Mouse (Mus musculus) v-Abl transformed pro-B cells (cell line): ENCODE measurements around the gene Fadd.

Source experiments
- in situ Hi-C, 2 experiments: fragments of 400-800 bp; cut with MboI; formaldehyde crosslinking; loops; one replicate each; pipeline ENCODE4 v1.15.1; 2025; ENCODE audit not compliant: unreplicated experiment in 2 of 2

Fadd gene

DNA sequence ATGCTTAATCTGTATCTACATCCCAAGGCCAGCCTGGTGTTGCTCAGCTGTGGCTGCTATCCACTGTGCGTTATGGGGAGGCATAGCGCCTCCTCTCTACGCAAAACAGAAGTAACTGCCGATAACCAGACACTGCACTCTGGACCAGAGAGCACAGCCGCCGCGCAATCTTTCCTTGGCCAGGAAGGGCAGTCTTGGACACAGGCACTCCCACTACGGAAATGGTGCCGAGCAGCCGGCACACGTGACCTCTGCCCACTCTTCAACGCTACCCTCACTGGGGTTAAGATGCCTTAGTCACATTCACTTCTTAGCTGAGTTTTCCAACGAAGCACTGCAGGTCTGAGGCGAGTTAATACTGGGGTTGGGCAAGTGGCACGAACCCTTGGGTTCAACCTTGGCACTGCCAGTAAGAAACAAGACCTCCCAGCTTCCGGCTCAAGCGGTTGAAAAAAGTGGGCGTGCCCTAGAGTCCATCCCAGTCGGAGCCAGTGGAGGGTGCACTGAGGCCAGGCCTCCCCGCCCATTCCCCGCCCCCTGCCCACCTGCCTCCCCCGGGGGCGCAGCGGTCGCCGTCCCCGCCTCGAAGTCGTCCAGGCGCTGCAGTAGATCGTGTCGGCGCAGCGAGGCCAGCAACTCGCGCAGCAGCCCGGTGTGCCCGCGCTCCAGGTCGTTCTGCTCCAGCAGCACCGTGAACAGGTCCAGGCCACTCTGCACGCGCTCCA, 542 bp downstream of the Fadd start:
- in situ Hi-C loops = loop anchor here (5.0 to 25.0 kb wide), 8 partner anchors 196 to 747 kb away; partner anchors contain the start of gene LTO1 (in 1 of the 2)

DNA sequence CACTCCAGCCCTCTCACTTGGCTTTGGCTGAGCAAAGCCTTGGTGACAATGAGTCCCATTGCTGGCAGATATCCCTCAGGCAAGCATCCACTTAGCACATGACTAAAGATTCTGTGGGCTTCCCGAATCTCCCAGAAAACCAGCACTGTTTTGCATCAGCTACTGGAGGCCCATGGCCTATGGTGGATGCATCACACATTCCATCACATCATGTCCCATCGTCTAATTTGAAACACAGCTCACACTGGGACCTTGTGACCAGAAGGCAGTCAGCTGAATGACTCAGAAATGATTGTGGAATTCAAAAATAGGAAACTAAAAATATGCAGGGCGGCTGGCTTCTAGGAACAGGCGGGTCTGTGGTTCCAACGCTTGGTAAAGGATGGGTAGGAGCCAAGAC, 4.4 kb downstream of the Fadd start:
- in situ Hi-C loops = loop anchor here in 1 of 2 experiments (25.0 kb wide), 1 partner anchor 491 kb away; no protein-coding TSS in a partner anchor

DNA sequence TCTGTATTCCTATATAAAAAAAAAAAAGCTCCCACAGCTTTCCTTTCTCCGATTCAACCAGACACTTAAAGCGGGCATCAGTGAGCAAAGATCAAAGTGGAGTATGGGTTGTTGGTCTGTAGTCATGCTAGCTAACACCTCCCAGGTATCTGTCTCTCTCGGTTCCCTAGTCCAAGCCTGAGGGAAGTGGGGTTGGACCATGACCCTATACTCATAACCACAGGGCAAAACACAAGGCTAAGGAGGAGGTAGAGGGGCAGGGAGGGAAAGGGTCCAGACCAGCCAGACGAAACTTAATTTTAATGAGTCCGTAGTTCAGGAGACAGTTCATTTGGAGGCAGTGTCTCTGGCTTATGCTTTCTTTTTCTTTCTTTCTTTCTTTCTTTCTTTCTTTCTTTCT, 10.0 kb downstream of the Fadd start:
- in situ Hi-C loops = loop anchor here (25.0 kb wide), 1 partner anchor 1510 kb away; the partner anchor contains the start of genes Cd81 (in 2 of the 2) and Tssc4 (in 2 of the 2)

DNA sequence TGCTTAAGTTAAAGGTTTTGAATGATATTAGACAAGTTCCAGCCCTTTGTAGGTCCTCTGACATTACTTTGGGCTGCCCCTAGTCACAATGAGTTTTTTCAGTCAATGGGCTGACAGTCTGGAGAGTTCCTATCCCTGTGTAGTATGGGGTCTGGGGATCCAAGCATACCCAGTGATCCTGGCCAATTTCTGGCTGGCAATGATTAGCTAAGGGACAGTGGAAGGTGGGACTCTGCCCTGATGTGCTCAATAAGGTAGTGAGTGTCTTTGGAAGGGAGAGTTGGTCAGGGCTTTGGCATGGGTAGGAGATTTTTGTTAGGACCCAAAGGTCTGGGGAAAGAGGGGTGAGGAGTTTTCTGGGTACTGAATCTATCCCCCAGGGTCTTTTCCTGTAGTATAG, 10.7 kb downstream of the Fadd start:
- in situ Hi-C loops = loop anchor here (25.0 kb wide), 1 partner anchor 1509 kb away; the partner anchor contains the start of genes Cd81 (in 2 of the 2) and Tssc4 (in 2 of the 2)

DNA sequence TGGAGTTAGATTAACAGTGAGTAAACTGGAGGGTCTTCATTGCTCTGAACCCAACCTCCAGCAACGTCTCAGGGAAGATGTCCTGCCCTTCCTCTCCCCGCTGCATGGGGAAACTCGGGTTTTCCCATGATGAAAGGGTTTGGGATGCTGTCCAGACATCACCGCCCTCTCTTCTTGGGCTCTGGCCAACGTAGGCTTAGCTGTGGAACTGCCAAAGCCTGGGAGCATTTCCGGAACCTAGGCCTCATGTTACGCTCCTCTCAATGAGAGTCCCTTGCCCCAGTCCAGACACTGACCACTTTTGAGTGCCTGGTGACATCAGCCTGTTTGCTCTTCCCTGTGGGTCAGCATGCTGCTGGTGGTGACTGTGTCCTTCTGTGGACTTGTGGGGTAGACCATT, 12.8 kb downstream of the Fadd start:
- in situ Hi-C loops = loop anchor here (25.0 kb wide), 1 partner anchor 1507 kb away; the partner anchor contains the start of genes Cd81 (in 2 of the 2) and Tssc4 (in 2 of the 2)

DNA sequence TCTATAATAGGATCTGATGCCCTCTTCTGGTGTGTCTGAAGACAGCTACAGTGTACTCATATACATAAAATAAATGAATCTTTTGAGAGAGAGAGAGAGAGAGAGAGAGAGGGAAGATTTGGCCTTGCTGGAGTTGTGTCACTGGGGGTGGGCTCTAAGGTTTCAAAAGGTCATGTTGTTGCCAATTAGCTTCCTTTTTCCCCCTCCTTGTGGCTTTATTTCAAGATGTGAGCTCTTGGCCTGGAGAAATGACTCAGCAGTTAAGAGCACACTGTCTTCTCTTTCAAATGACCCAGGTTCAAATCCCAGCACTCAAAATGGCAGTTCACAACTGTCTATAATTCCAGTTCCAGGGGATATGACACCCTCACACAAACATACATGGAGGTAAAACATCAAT, 14.2 kb downstream of the Fadd start:
- in situ Hi-C loops = loop anchor here (25.0 kb wide), 1 partner anchor 1506 kb away; the partner anchor contains the start of genes Cd81 (in 2 of the 2) and Tssc4 (in 2 of the 2)

DNA sequence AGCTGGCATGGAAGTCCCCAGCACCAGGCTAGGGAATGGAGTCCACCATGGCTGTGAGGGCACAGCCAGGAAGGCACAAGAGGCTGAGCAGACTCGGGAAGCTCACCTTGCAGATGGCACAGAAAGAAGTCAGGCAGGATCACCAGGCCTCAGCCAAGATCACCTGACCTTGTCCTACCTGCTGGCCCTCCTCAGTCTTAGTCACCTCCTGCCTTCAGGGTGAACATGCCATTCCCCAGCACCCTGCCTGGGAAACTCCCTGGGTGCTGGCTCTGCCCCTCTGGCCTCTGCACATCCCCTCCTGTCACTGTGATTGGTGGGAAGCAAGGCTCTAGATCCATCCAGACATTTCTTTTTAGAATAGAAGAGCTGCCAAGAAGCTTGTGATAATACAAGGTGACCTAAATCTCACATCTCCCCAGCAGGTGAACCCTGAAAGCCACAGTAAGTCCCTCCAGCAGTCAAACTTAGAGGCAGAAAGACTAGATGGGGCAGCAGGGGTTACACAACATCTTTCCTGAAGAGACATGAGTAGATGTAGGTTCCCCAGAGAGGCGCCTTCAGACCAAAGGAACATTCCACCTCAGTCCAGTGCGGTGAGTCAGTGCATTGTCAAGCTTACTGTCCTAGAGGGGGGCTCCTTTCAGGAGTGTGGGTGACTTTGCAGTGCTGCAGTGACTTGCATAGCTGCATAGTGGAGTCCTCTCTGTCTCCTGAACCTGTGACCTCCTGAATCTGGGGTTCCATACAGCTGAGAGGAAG, 15.2 kb downstream of the Fadd start:
- in situ Hi-C loops = loop anchor here (25.0 kb wide), 1 partner anchor 1505 kb away; the partner anchor contains the start of genes Cd81 (in 2 of the 2) and Tssc4 (in 2 of the 2)

DNA sequence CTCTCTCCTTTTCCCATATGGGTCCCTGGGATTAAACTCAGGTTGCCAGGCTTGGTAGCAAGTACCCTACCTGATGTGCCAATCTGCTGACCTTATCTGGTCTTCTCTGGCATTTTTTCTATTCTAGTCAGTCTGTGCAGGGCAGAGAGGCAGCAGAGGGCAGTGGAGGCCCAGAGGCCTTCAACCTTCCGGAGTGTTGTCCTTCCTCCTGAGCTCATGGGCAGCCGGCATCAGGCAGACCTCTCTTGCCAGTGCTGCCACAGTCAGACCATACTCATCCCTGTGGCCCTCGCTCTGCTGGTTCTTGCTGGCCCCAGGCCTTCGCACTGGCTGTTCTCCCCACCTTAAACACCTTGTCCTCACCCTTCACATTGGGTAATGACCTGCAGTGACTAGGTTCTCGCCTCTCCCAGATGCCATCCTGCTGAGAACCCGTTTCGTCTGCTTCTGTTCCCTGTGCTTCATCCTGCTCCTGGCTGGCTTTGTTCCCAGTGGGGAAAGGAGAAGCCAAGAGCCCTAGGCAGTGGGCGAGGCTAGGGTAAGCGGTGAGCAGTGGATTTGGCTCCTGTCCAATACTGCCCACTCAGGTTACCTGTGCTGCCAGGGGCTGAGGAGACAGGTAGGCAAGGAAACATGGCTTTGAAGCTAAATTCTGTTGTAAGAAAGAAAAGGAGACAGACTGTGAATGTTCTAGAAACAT, 18.7 kb downstream of the Fadd start:
- in situ Hi-C loops = loop anchor here (25.0 kb wide), 1 partner anchor 1501 kb away; the partner anchor contains the start of genes Cd81 (in 2 of the 2) and Tssc4 (in 2 of the 2)

DNA sequence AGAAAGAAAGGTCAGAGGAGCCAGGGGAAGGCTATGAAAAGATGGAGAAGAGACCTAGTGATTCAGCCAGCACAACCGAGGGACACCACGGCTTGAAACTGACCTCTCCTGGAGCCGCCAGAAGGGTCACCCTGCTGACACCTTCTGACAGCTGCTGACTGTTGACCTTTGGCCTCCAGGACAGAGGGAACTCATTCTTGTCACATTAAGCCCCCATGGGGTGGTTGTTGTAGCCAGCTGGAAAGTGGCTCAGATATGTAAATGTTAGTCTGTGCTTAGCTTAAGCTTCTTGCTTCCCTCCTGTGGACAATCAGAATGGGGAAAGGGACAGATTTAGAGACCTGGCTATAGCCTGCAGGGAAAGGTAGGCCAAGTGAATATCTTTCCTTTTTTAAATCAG, 20.2 kb downstream of the Fadd start:
- in situ Hi-C loops = loop anchor here (25.0 kb wide), 1 partner anchor 1500 kb away; the partner anchor contains the start of genes Cd81 (in 2 of the 2) and Tssc4 (in 2 of the 2)

DNA sequence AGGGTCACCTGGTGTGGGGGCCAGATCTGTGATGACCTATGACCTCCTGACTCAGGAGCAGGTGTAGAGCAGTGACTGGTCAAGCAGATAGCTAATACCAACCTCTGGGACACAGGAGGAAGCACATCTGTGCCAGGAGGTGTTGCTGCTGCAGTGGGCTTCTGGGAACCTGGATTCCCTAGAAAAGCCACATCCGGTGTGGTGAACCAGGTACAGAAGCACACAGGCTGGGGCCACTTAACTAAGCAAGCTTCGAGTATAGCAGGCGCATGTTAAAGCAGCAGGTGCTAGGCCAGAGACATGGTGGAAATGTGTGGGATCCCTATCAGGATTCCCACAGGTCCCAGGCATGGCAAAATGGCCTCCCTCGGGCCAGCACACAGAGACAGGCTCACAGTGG, 21.7 kb downstream of the Fadd start:
- in situ Hi-C loops = loop anchor here (25.0 kb wide), 1 partner anchor 1498 kb away; the partner anchor contains the start of genes Cd81 (in 2 of the 2) and Tssc4 (in 2 of the 2)

DNA sequence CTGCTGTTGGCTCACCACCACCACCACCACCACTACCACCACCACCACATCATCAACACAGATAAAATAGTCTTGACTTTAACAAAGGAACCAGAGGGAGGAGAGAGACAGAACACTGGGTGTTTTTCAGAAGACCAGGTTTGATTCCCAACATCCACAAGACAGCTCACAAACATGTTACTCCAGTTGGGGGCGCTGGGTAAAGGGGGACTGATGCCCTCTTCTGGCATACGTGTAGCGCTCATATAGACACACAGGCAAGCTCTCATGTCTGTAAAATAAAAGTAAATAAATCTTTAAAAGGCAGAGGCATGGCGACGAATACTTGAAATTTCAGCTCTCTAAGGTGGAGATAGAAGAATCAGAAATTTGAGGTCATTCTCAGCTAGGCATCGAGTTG, 23.7 kb downstream of the Fadd start:
- in situ Hi-C loops = loop anchor here (10.0 to 25.0 kb wide), 2 partner anchors 734 to 1496 kb away; partner anchors contain the start of genes Cd81 (in 2 of the 2), Tssc4 (in 2 of the 2), Dhcr7 (in 1 of the 2) and Nadsyn1 (in 1 of the 2)

DNA sequence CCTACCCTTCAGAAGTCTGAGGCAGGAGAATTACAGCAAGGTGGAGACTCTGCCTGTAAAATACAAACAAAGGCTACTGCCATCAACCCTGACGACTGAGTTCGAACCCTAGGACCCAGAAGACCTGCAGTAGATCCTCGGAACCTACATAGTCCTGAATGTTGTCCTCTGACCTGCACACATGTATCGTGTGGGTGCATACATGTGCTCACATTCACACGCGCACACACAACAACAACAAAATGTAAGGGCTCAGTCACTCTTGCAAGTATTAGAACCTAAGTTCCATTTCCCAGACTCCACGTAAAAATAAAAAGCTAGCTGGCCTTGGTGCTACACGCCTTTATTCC, 28.2 kb downstream of the Fadd start:
- in situ Hi-C loops = loop anchor here (10.0 to 25.0 kb wide), 2 partner anchors 729 to 1492 kb away; partner anchors contain the start of genes Cd81 (in 2 of the 2), Tssc4 (in 2 of the 2), Dhcr7 (in 1 of the 2) and Nadsyn1 (in 1 of the 2)

DNA sequence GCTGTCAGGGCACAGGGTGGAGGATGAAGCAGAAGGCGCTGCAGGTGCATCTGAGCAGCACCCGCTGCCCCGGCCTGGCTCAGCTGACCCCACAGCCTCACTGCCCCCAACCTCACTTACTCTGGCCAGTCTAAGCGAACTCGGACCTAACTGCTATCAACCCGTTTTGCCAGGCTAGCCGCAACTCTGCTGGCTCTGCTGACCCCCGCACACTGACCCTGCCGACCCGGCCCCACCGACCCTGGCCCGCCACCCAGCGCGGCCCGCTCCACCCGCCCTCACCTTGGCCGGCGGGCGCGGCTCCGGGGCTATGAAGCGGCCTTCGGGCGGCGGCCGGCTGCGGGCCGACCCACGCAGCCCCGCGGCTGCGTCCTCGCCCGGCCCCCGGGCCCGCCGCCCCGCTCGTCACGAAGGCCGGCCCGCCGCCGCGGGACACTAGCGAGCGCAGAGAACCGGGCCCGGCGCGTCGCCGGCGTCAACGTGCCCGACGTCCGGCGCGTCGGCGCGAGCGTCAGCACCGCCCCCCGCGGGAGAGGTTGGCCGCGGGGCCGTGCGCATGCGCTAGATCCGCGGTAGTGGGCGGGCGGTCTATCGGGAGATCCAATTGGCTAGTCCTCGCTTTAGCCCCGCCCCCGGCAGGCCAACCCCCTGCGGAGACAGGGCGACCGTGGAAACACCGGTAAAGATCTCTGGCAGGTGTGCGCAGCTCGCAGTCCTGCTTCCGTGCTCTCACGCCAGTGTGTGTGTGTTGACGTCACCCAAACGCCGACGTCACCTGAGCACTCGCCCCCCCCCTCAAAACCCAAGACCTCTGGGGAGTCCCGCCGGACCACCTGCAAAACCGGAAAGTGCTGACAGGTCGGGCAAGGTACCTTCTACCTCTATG, 28.8 kb downstream of the Fadd start, which contains the start of gene Ppfia1:
TSS of gene Ppfia1 (minus strand) at position 493 of the 886 bp plus-strand sequence.
- in situ Hi-C loops = loop anchor here (10.0 to 25.0 kb wide), 2 partner anchors 729 to 1491 kb away; partner anchors contain the start of genes Cd81 (in 2 of the 2), Tssc4 (in 2 of the 2), Dhcr7 (in 1 of the 2) and Nadsyn1 (in 1 of the 2)

DNA sequence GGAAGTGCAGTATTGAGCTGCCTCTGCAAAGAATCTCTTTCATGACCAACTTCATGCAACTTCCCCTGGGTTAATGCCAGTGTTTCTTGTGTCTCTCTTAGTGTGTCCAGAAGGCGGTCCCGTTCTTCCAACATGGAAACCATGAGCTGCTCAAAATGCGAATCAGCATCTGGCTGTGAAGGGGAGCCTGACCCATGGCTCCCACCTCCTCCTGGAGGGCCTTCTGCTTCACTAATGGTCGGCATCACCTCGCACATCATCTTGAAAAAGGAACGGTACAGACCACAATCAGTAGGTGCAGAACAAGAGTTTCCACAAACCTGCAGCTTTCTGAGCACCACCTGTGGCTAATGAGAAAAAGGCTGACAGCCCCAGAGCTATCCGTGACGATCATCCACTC, 30.0 kb downstream of the Fadd start:
- in situ Hi-C loops = loop anchor here (10.0 to 25.0 kb wide), 2 partner anchors 727 to 1490 kb away; partner anchors contain the start of genes Cd81 (in 2 of the 2), Tssc4 (in 2 of the 2), Dhcr7 (in 1 of the 2) and Nadsyn1 (in 1 of the 2)

DNA sequence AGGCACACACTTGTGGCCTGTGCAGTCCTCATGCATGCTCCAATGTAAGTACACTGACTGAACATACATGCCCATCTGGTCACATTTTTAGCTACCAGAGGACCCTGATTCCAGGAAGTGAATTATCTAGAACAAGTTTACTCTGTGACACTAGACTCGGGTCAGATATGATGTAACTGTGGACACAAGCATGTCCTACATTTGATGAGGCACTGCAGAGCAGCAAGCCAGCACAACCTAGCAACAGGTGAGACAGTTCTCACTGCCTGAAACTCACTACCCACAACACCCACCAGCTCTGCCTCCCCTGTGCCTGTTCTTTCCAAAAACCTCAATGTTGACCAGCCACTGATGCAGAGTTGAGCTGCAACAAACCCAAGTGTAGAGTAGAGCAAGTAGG, 31.5 kb downstream of the Fadd start:
- in situ Hi-C loops = loop anchor here (10.0 to 25.0 kb wide), 2 partner anchors 726 to 1489 kb away; partner anchors contain the start of genes Cd81 (in 2 of the 2), Tssc4 (in 2 of the 2), Dhcr7 (in 1 of the 2) and Nadsyn1 (in 1 of the 2)

DNA sequence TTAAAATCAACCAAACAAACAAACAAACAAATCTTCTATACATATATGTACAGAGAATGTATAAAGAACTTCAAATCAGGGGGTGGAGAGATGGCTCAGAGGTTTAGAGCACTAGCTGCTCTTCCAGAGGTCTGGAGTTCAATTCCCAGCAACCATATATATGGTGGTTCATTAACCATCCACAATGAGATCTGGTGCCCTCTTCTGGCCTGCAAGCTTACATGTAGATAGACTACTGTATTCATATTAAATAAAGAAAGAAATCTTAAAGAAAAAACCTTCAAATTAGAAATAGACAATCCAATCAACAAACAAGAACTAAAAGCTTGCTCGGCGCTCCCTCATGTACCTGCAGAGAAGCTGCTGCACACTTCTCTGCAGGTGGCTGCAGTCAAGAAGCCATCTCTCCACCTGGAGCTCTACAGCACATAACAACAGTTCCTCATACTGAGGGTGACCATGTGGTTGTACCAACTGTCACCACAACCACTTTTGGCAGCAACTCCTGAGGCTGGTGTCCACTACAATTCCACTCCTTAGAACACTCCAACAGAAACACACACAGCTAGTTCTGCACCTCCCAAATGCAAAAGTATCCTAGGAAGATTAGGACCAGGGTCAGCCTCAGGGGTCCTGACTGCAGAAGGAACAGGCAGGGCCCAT, 32.2 kb downstream of the Fadd start:
- in situ Hi-C loops = loop anchor here (10.0 to 25.0 kb wide), 2 partner anchors 725 to 1488 kb away; partner anchors contain the start of genes Cd81 (in 2 of the 2), Tssc4 (in 2 of the 2), Dhcr7 (in 1 of the 2) and Nadsyn1 (in 1 of the 2)

DNA sequence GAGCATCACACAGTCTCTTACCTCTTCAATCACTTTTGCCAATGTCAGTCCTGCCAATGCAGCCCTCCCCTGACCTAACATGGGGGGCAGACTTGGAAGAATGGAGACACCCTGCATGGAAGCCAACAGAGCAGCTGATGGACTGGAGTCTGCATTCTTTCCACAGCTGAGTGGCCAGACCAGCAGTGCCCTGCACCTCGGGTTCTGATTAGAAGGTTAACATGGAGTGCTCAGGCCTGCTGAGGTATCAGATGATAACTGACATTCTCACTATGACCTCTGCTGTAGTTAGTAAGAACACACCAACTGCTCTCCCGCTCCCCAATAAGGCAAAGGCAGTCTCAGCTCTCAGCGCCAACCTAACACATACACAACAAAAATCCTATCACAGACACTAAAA, 37.0 kb downstream of the Fadd start:
- in situ Hi-C loops = no loop called here

DNA sequence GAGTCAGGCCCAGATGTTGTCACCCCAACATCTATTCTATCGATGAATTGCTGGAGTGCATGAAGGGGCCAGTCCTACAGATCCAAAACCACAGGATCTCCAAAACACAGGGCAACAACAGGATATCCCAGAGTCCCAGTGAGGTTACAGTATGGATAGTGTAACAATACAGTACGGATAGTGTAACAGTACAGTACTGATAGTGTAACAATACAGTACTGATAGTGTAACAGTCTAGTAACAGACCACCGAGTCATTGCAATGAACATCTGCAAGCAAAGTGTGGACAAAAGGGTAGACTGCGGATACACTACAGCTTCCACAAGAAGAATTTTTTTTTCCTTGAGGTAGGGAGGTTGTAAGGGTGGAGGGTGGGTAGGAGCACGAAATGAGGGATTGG, 40.9 kb downstream of the Fadd start:
- in situ Hi-C loops = no loop called here
